In the genomic region with DNA sequence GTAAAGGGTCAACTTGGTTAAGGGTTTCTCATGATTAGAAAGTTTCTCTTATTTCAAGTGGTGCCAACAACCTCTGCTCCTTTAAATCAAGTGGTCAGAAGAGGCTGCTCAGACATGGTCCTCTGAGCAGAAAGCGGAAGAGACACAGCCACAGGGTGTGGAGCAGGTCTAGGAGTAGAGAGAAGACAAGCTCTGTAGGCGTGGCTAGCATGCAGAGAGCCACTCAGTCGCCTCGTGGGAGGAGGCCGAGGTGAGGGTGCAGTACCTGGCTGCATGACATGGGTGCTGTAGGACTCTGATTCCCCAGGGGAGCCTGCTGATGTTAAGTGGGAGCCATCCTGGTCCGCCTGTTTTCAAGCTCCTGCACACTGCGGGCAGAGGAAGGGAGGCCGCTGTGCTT, we compare ENCODE assay signal across 24 mouse cellular contexts. TPM values are rescaled to one million over a fixed set of nuclear protein-coding genes. Genes with fewer than 3 reads are reported as not detected.
DNase-seq lines count a peak whose midpoint lies in the region; ATAC-seq lines count a peak whose summit lies in the region.
"Had no signal": no experiment of that assay in that cellular context is flagged by ENCODE, and none has a peak within 500 bp of the region (broad histone marks: within the 10 kb centered on the region; RNA-seq: fewer than 3 reads in every experiment).

No protein-coding gene starts in this region.

- H3K9me3 ChIP-seq in lung, embryonic 16.5 days (ENCODE audit: control insufficient read depth, low read length) = no peaks in the 10 kb centered on the region
- no peaks in the 10 kb centered on the region for H3K9me3 ChIP-seq in midbrain, embryonic 10.5 days (replicated peaks)
- no peaks in the 10 kb centered on the region for H3K9me3 ChIP-seq in hindbrain, embryonic 13.5 days
- H3K9me3 ChIP-seq: forebrain, embryonic 12.5 days; heart, embryonic 10.5 days; heart, embryonic 15.5 days; lung, embryonic 15.5 days; megakaryocyte, embryonic 14.5 days; midbrain, embryonic 13.5 days; neural tube, embryonic 13.5 days had no signal

- 0 out of 2 replicates have a peak, but pooled peaks have one; percentile 45 for ATAC-seq in lung, embryonic 16.5 days (ENCODE audit: low read depth)
- ATAC-seq in hindbrain, embryonic 13.5 days (ENCODE audit: low FRiP score) = no peak
- ATAC-seq: forebrain, postnatal 0 days; intestine, embryonic 16.5 days; midbrain, embryonic 13.5 days had no signal

- no peak overlapping the region for H3K9ac ChIP-seq in lung, embryonic 16.5 days (ENCODE audit: low read length)
- H3K9ac ChIP-seq in hindbrain, embryonic 13.5 days = no peak overlapping the region
- H3K9ac ChIP-seq: forebrain, embryonic 12.5 days; forebrain, postnatal 0 days; heart, embryonic 15.5 days; liver, embryonic 14.5 days; lung, embryonic 15.5 days; midbrain, embryonic 13.5 days; neural tube, embryonic 13.5 days had no signal

- H3K27ac ChIP-seq in lung, embryonic 16.5 days (ENCODE audit: low read length) = no peak overlapping the region
- no peak overlapping the region for H3K27ac ChIP-seq in midbrain, embryonic 10.5 days (replicated peaks)
- no peak overlapping the region for H3K27ac ChIP-seq in hindbrain, embryonic 13.5 days
- H3K27ac ChIP-seq: forebrain, embryonic 12.5 days; heart, embryonic 10.5 days; heart, embryonic 15.5 days; liver, embryonic 14.5 days; lung, embryonic 15.5 days; midbrain, embryonic 13.5 days; neural tube, embryonic 13.5 days had no signal

- no peak overlapping the region for H3K4me2 ChIP-seq in lung, embryonic 16.5 days (ENCODE audit: low read depth, low read length)
- no peak overlapping the region for H3K4me2 ChIP-seq in hindbrain, embryonic 13.5 days
- H3K4me2 ChIP-seq: forebrain, embryonic 12.5 days; heart, embryonic 15.5 days; lung, embryonic 15.5 days; midbrain, embryonic 13.5 days; neural tube, embryonic 13.5 days had no signal

- no peak overlapping the region for H3K4me3 ChIP-seq in lung, embryonic 16.5 days (ENCODE audit: low read length)
- H3K4me3 ChIP-seq in midbrain, embryonic 10.5 days = no peak overlapping the region
- no peak overlapping the region for H3K4me3 ChIP-seq in hindbrain, embryonic 13.5 days
- H3K4me3 ChIP-seq: forebrain, embryonic 12.5 days; heart, embryonic 10.5 days; heart, embryonic 15.5 days; lung, embryonic 15.5 days; megakaryocyte, embryonic 14.5 days; midbrain, embryonic 13.5 days; neural tube, embryonic 13.5 days had no signal

- H3K27me3 ChIP-seq in lung, embryonic 16.5 days (ENCODE audit: control insufficient read depth, insufficient read depth, low read depth, low read length) = no peaks in the 10 kb centered on the region
- no peaks in the 10 kb centered on the region for H3K27me3 ChIP-seq in midbrain, embryonic 10.5 days (ENCODE audit: low read depth, poor library complexity, severe bottlenecking)
- H3K27me3 ChIP-seq in hindbrain, embryonic 13.5 days = no peaks in the 10 kb centered on the region
- H3K27me3 ChIP-seq: forebrain, embryonic 12.5 days; heart, embryonic 15.5 days; lung, embryonic 15.5 days; megakaryocyte, embryonic 14.5 days; midbrain, embryonic 13.5 days; neural tube, embryonic 13.5 days had no signal

- WGBS in lung, embryonic 16.5 days = 67% methylated on average over 8 of the region's 8 CpGs
- 83% methylated on average over 8 of the region's 8 CpGs for WGBS in midbrain, embryonic 10.5 days
- WGBS in hindbrain, embryonic 13.5 days = 85% methylated on average over 8 of the region's 8 CpGs

- H3K4me1 ChIP-seq in lung, embryonic 16.5 days (replicated peaks; ENCODE audit: control insufficient read depth, insufficient read depth, low read length) = no peaks in the 10 kb centered on the region
- H3K4me1 ChIP-seq in midbrain, embryonic 10.5 days = no peaks in the 10 kb centered on the region
- H3K4me1 ChIP-seq in hindbrain, embryonic 13.5 days (replicated peaks) = no peaks in the 10 kb centered on the region
- H3K4me1 ChIP-seq: forebrain, embryonic 12.5 days; heart, embryonic 10.5 days; heart, embryonic 15.5 days; lung, embryonic 15.5 days; midbrain, embryonic 13.5 days; neural tube, embryonic 13.5 days had no signal

- peak; percentile 79 for DNase-seq in A20 (ENCODE audit: low read depth, low spot score)
- peak; percentile 74 for DNase-seq in R1 (ENCODE audit: low read depth, low spot score)
- peak; percentile 52 for DNase-seq in lung, postnatal 36 days
- DNase-seq in midbrain, embryonic 10.5 days (ENCODE audit: low spot score) = no peak
- DNase-seq in embryo, embryonic 9.5 days (ENCODE audit: extremely low spot score) = no peak
- DNase-seq: adrenal gland, postnatal 25 days; cerebellum, adult 11-12 months; cerebellum, adult 9-11 months; forebrain, postnatal 0 days; gastrocnemius, postnatal 10 days; kidney, adult 9 months; kidney, postnatal 10 days; liver had no signal

- H3K36me3 ChIP-seq in lung, embryonic 16.5 days (ENCODE audit: control insufficient read depth, insufficient read depth, low read length) = peaks cover 4% of the 10 kb centered on the region; the same call in 1 of the 2 replicates
- H3K36me3 ChIP-seq in midbrain, embryonic 10.5 days = peaks cover 65% of the 10 kb centered on the region
- peaks cover 60% of the 10 kb centered on the region for H3K36me3 ChIP-seq in hindbrain, embryonic 13.5 days

RNA-seq across cellular contexts. Expression of a gene that starts 15.2 kb away (rescaled TPM):
- 16.5 and 18.2 TPM in 2 replicates for polyA plus RNA-seq in lung, embryonic 16.5 days (2015; fragmentation: Nextera tagmentation; extraction: Ambion mirVana)
- 21.7 and 25.7 TPM in 2 replicates for polyA plus RNA-seq in midbrain, embryonic 10.5 days (2016; fragmentation: Nextera tagmentation; extraction: Ambion mirVana)
- 33.7 and 33.9 TPM in 2 replicates for polyA plus RNA-seq in hindbrain, embryonic 13.5 days (2015; fragmentation: Nextera tagmentation; extraction: Ambion mirVana)

RNA-seq across cellular contexts. Expression of a gene that starts 34.4 kb away (rescaled TPM):
- polyA plus RNA-seq in lung, embryonic 16.5 days (2015; fragmentation: Nextera tagmentation; extraction: Ambion mirVana) = 0.80 and 1.4 TPM in 2 replicates
- 4.3 and 4.5 TPM in 2 replicates for polyA plus RNA-seq in midbrain, embryonic 10.5 days (2016; fragmentation: Nextera tagmentation; extraction: Ambion mirVana)
- 0.19 and 0.23 TPM in 2 replicates for polyA plus RNA-seq in hindbrain, embryonic 13.5 days (2015; fragmentation: Nextera tagmentation; extraction: Ambion mirVana)
- polyA plus RNA-seq: forebrain, postnatal 0 days had no signal

RNA-seq across cellular contexts. Expression of a gene that starts 43.3 kb away (rescaled TPM):
- polyA plus RNA-seq in lung, embryonic 16.5 days (2015; fragmentation: Nextera tagmentation; extraction: Ambion mirVana) = 6.5 and 9.6 TPM in 2 replicates
- 1.7 and 3.2 TPM in 2 replicates for polyA plus RNA-seq in midbrain, embryonic 10.5 days (2016; fragmentation: Nextera tagmentation; extraction: Ambion mirVana)
- 3.8 and 4.0 TPM in 2 replicates for polyA plus RNA-seq in hindbrain, embryonic 13.5 days (2015; fragmentation: Nextera tagmentation; extraction: Ambion mirVana)

RNA-seq across cellular contexts. Expression of a gene that starts 43.7 kb away (rescaled TPM):
- 4.2 and 4.7 TPM in 2 replicates for polyA plus RNA-seq in lung, embryonic 16.5 days (2015; fragmentation: Nextera tagmentation; extraction: Ambion mirVana)
- polyA plus RNA-seq in midbrain, embryonic 10.5 days (2016; fragmentation: Nextera tagmentation; extraction: Ambion mirVana) = 0.61 and 0.72 TPM in 2 replicates
- polyA plus RNA-seq in hindbrain, embryonic 13.5 days (2015; fragmentation: Nextera tagmentation; extraction: Ambion mirVana) = 1.9 and 2.3 TPM in 2 replicates

Comparison
In these comparisons a context has a peak if more than half of its experiments do, and no peak if none do; other contexts are left out.
1. DNase-seq: peak in A20 (single experiment), R1 (single experiment) and lung, postnatal 36 days (single experiment); none in midbrain, embryonic 10.5 days (single experiment) and embryo, embryonic 9.5 days (single experiment).